Mouse (Mus musculus): ENCODE data around the gene Kansl2. TPM values are rescaled to one million over a fixed set of nuclear protein-coding genes. Genes with fewer than 3 reads are reported as not detected.

Kansl2 gene
- polyA plus RNA-seq, 1 experiment from 2014 or later = 77.7 TPM

- H3K4me1 ChIP-seq (ENCODE audit: control insufficient read depth, insufficient read depth, low read length) = peaks cover 28% of the 10 kb centered on the region
- H3K36me3 ChIP-seq (ENCODE audit: control insufficient read depth, insufficient read depth) = peaks cover 2% of the 10 kb centered on the region; the same call in 1 of the 2 replicates
- H3K4me3 ChIP-seq (ENCODE audit: low read length) = peak overlapping the region; percentile 77
- H3K9me3 ChIP-seq (replicated peaks; ENCODE audit: control insufficient read depth, low read length) = no peaks in the 10 kb centered on the region
- no peak overlapping the region; the same call in 1 of the 2 replicates for H3K27ac ChIP-seq (ENCODE audit: low read length)
- 61% methylated on average over 7 of the region's 7 CpGs for WGBS
- H3K4me2 ChIP-seq (ENCODE audit: low read depth, low read length) = peak overlapping the region; percentile 90
- H3K9ac ChIP-seq (ENCODE audit: low read length) = peak overlapping the region; percentile 90
- no peak for ATAC-seq (replicated peaks; ENCODE audit: extremely low read depth, insufficient read depth, low FRiP score)
- H3K27me3 ChIP-seq (ENCODE audit: control insufficient read depth, insufficient read depth, low read length) = no peaks in the 10 kb centered on the region
These were observed 35.2 kb upstream of the Kansl2 start for GRCm38 (mm10) chr15:98569216-98569615.

- Histone ChIP-seq H3K27me3 (ENCODE audit: control insufficient read depth, insufficient read depth, low read length) (no peaks in the 10 kb centered on the region), H3K4me2 (ENCODE audit: low read depth, low read length) (peak overlapping the region; percentile 90), H3K4me1 (ENCODE audit: control insufficient read depth, insufficient read depth, low read length) (peaks cover 28% of the 10 kb centered on the region), H3K9me3 (replicated peaks; ENCODE audit: control insufficient read depth, low read length) (no peaks in the 10 kb centered on the region), H3K36me3 (ENCODE audit: control insufficient read depth, insufficient read depth) (peaks cover 5% of the 10 kb centered on the region), H3K9ac (ENCODE audit: low read length) (peak overlapping the region; percentile 90), H3K4me3 (ENCODE audit: low read length) (peak overlapping the region; percentile 77), H3K27ac (ENCODE audit: low read length) (peak overlapping the region; percentile 97)
- WGBS = 5% methylated on average over 22 of the region's 22 CpGs
- ATAC-seq (replicated peaks; ENCODE audit: extremely low read depth, insufficient read depth, low FRiP score) = no peak
These were observed 34.4 kb upstream of the Kansl2 start for GRCm38 (mm10) chr15:98568256-98569033.

- under 1% methylated on average over 86 of the region's 88 CpGs for WGBS
- peak overlapping the region; percentile 97 for H3K27ac ChIP-seq (ENCODE audit: low read length)
- ATAC-seq (replicated peaks; ENCODE audit: extremely low read depth, insufficient read depth, low FRiP score) = peak; percentile 97
These were observed 33.4 kb upstream of the Kansl2 start for GRCm38 (mm10) chr15:98567278-98568134.

GRCm38 (mm10) chr15:98566973-98567277, 32.9 kb upstream of the Kansl2 start:
- no peak for ATAC-seq (replicated peaks; ENCODE audit: extremely low read depth, insufficient read depth, low FRiP score)
- H3K4me3 ChIP-seq (ENCODE audit: low read length) = peak overlapping the region; percentile 77
- H3K9ac ChIP-seq (ENCODE audit: low read length) = peak overlapping the region; percentile 85
- peaks cover 28% of the 10 kb centered on the region for H3K4me1 ChIP-seq (ENCODE audit: control insufficient read depth, insufficient read depth, low read length)
- peaks cover 14% of the 10 kb centered on the region for H3K36me3 ChIP-seq (ENCODE audit: control insufficient read depth, insufficient read depth)
- peak overlapping the region; percentile 96 for H3K27ac ChIP-seq (ENCODE audit: low read length)
- WGBS = 0% methylated on average over 15 of the region's 15 CpGs
- H3K27me3 ChIP-seq (ENCODE audit: control insufficient read depth, insufficient read depth, low read length) = no peaks in the 10 kb centered on the region
- H3K4me2 ChIP-seq (ENCODE audit: low read depth, low read length) = peak overlapping the region; percentile 96
- no peaks in the 10 kb centered on the region for H3K9me3 ChIP-seq (replicated peaks; ENCODE audit: control insufficient read depth, low read length)

More at GRCm38 (mm10) chr15:98567278-98568134, 33.4 kb upstream of the Kansl2 start:
- Histone ChIP-seq H3K4me3 (ENCODE audit: low read length) (peak overlapping the region; percentile 77), H3K27me3 (ENCODE audit: control insufficient read depth, insufficient read depth, low read length) (no peaks in the 10 kb centered on the region), H3K9me3 (replicated peaks; ENCODE audit: control insufficient read depth, low read length) (no peaks in the 10 kb centered on the region), H3K36me3 (ENCODE audit: control insufficient read depth, insufficient read depth) (peaks cover 14% of the 10 kb centered on the region), H3K4me1 (ENCODE audit: control insufficient read depth, insufficient read depth, low read length) (peaks cover 28% of the 10 kb centered on the region), H3K9ac (ENCODE audit: low read length) (peak overlapping the region; percentile 90), H3K4me2 (ENCODE audit: low read depth, low read length) (peak overlapping the region; percentile 96)

GRCm38 (mm10) chr15:98557186-98557585, 23.1 kb upstream of the Kansl2 start:
- Histone ChIP-seq H3K4me1 (ENCODE audit: control insufficient read depth, insufficient read depth, low read length) (no peaks in the 10 kb centered on the region), H3K4me2 (ENCODE audit: low read depth, low read length) (no peak overlapping the region), H3K36me3 (ENCODE audit: control insufficient read depth, insufficient read depth) (peaks cover 37% of the 10 kb centered on the region), H3K27ac (ENCODE audit: low read length) (no peak overlapping the region), H3K27me3 (ENCODE audit: control insufficient read depth, insufficient read depth, low read length) (no peaks in the 10 kb centered on the region), H3K9me3 (replicated peaks; ENCODE audit: control insufficient read depth, low read length) (no peaks in the 10 kb centered on the region), H3K4me3 (ENCODE audit: low read length) (no peak overlapping the region), H3K9ac (ENCODE audit: low read length) (no peak overlapping the region)
- no peak for ATAC-seq (replicated peaks; ENCODE audit: extremely low read depth, insufficient read depth, low FRiP score)
- 85% methylated on average over 5 of the region's 5 CpGs for WGBS

- H3K36me3 ChIP-seq (ENCODE audit: control insufficient read depth, insufficient read depth) = peaks cover 46% of the 10 kb centered on the region
These were observed 21.8 kb upstream of the Kansl2 start for GRCm38 (mm10) chr15:98555881-98556280.

GRCm38 (mm10) chr15:98552758-98553157, 18.7 kb upstream of the Kansl2 start:
- Histone ChIP-seq H3K4me3 (ENCODE audit: low read length) (no peak overlapping the region), H3K36me3 (ENCODE audit: control insufficient read depth, insufficient read depth) (peaks cover 48% of the 10 kb centered on the region), H3K27ac (ENCODE audit: low read length) (no peak overlapping the region), H3K4me2 (ENCODE audit: low read depth, low read length) (no peak overlapping the region), H3K4me1 (ENCODE audit: control insufficient read depth, insufficient read depth, low read length) (no peaks in the 10 kb centered on the region), H3K27me3 (ENCODE audit: control insufficient read depth, insufficient read depth, low read length) (no peaks in the 10 kb centered on the region), H3K9ac (ENCODE audit: low read length) (no peak overlapping the region), H3K9me3 (replicated peaks; ENCODE audit: control insufficient read depth, low read length) (no peaks in the 10 kb centered on the region)
- 87% methylated on average over 2 of the region's 2 CpGs for WGBS
- ATAC-seq (replicated peaks; ENCODE audit: extremely low read depth, insufficient read depth, low FRiP score) = no peak

More at GRCm38 (mm10) chr15:98555881-98556280, 21.8 kb upstream of the Kansl2 start:
- no peak for ATAC-seq (replicated peaks; ENCODE audit: extremely low read depth, insufficient read depth, low FRiP score)
- WGBS = 76% methylated on average over 4 of the region's 4 CpGs
- Histone ChIP-seq H3K9ac (ENCODE audit: low read length) (no peak overlapping the region), H3K27ac (ENCODE audit: low read length) (no peak overlapping the region), H3K9me3 (replicated peaks; ENCODE audit: control insufficient read depth, low read length) (no peaks in the 10 kb centered on the region), H3K4me3 (ENCODE audit: low read length) (no peak overlapping the region), H3K4me1 (ENCODE audit: control insufficient read depth, insufficient read depth, low read length) (no peaks in the 10 kb centered on the region), H3K4me2 (ENCODE audit: low read depth, low read length) (no peak overlapping the region), H3K27me3 (ENCODE audit: control insufficient read depth, insufficient read depth, low read length) (no peaks in the 10 kb centered on the region)

GRCm38 (mm10) chr15:98546843-98547242, 12.8 kb upstream of the Kansl2 start:
- H3K27me3 ChIP-seq (ENCODE audit: control insufficient read depth, insufficient read depth, low read length) = no peaks in the 10 kb centered on the region
- H3K4me1 ChIP-seq (ENCODE audit: control insufficient read depth, insufficient read depth, low read length) = no peaks in the 10 kb centered on the region
- H3K4me3 ChIP-seq (ENCODE audit: low read length) = no peak overlapping the region
- H3K9me3 ChIP-seq (replicated peaks; ENCODE audit: control insufficient read depth, low read length) = no peaks in the 10 kb centered on the region
- H3K4me2 ChIP-seq (ENCODE audit: low read depth, low read length) = no peak overlapping the region
- H3K27ac ChIP-seq (ENCODE audit: low read length) = no peak overlapping the region
- H3K9ac ChIP-seq (ENCODE audit: low read length) = no peak overlapping the region
- no peak for ATAC-seq (replicated peaks; ENCODE audit: extremely low read depth, insufficient read depth, low FRiP score)
- 86% methylated on average over 5 of the region's 5 CpGs for WGBS
- peaks cover 65% of the 10 kb centered on the region for H3K36me3 ChIP-seq (ENCODE audit: control insufficient read depth, insufficient read depth)

GRCm38 (mm10) chr15:98545151-98545550, 11.1 kb upstream of the Kansl2 start:
- H3K9me3 ChIP-seq (replicated peaks; ENCODE audit: control insufficient read depth, low read length) = no peaks in the 10 kb centered on the region
- H3K27me3 ChIP-seq (ENCODE audit: control insufficient read depth, insufficient read depth, low read length) = no peaks in the 10 kb centered on the region
- no peak overlapping the region for H3K4me2 ChIP-seq (ENCODE audit: low read depth, low read length)
- WGBS = 95% methylated on average over 3 of the region's 3 CpGs
- H3K4me3 ChIP-seq (ENCODE audit: low read length) = no peak overlapping the region
- ATAC-seq (replicated peaks; ENCODE audit: extremely low read depth, insufficient read depth, low FRiP score) = no peak
- no peaks in the 10 kb centered on the region for H3K4me1 ChIP-seq (ENCODE audit: control insufficient read depth, insufficient read depth, low read length)
- H3K36me3 ChIP-seq (ENCODE audit: control insufficient read depth, insufficient read depth) = peaks cover 50% of the 10 kb centered on the region
- H3K27ac ChIP-seq (ENCODE audit: low read length) = no peak overlapping the region
- H3K9ac ChIP-seq (ENCODE audit: low read length) = no peak overlapping the region
